Mouse (Mus musculus): ENCODE results near the gene Gm13212. TPM values are rescaled to one million over a fixed set of nuclear protein-coding genes. Genes with fewer than 3 reads are reported as not detected.
"Not testable (repeated sequence)": the region's sequence is repeated elsewhere in the genome, so short reads cannot be mapped to it uniquely, and the experiment has no call there.

Gm13212 gene
- 0.91 and 1.5 TPM in 2 replicates for polyA plus RNA-seq (2012; rRNA removed)

GRCm38 (mm10) chr4:145585078-145585477, at the start of gene Gm13212:
Gm13212 (plus strand) TSS chr4:145585166.
- DNase-seq (ENCODE audit: low spot score) = not testable (repeated sequence)

GRCm38 (mm10) chr4:145543861-145544260, 41.1 kb upstream of the Gm13212 start:
- not testable (repeated sequence) for DNase-seq (ENCODE audit: low spot score)

DNA sequence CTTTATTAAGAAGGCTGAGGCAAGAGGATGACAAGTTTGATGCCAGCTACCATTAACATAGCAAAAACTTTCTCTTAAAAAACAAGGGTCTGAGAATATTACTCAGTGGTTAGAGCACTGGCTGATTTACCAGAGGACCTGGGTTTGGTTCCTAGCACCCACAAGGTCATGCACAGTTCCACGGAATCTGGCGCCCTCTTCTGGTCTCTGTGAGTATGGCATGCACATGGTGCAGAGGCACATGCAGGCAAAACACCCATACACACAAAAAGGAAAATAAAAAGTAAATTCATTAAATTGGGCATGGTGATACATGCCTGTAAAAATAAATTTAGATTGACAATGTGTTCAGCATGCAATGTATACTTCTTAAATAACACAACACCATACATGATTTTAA, 39.9 kb upstream of the Gm13212 start:
- not testable (repeated sequence) for DNase-seq (ENCODE audit: low spot score)

GRCm38 (mm10) chr4:145545734-145546349, 39.1 kb upstream of the Gm13212 start:
- not testable (repeated sequence) for DNase-seq (ENCODE audit: low spot score)

- not testable (repeated sequence) for DNase-seq (ENCODE audit: low spot score)
Measured at GRCm38 (mm10) chr4:145546477-145546876, 38.5 kb upstream of the Gm13212 start.

DNA sequence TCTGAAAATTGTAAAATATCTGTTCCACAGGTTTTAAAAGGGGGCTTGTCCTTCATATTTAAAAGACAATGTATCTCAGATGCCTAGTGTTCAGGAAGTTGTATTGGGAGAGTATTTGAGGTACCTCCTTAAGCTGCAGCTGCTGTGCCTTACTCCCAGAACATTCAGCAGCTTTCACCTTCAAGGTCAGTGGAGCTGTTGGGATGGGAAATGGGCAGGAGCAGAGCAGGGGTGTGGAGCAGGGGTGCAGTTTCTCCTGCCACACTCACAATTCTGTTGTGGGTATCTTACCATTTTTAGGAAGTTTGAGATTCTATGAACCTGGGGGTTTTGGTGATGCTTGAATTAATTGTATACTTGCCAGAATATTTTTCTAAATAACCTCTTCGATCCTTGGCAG, 28.3 kb upstream of the Gm13212 start:
- no peak for DNase-seq (ENCODE audit: low spot score)

DNA sequence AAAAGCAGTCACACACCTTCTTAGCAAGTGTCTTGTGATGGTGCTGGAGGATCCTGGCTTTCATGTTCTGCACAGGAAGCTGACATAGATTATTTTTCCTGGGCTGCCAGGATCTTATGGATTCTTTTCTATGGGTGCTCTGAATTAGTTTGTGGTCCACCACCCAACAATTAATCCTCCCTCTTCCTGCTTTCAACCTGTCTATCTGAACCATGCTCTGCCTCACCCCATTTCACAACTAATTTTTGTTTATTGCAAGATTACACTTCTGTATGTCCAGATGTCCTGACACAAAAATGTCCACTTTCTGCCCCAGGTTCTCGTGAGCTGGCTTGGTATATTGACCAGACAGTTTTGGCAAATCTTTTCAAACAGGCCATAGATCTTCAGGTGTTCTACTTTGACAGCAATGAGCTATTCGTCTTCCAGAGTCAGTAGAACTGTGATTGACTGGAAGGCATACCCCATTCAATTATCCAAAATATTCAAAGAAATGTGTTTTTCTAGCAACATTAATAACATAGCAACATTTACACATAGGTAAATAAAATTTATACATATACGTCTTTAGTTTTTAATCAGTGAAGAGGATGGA, 25.4 kb upstream of the Gm13212 start:
- DNase-seq (ENCODE audit: low spot score) = no peak

DNA sequence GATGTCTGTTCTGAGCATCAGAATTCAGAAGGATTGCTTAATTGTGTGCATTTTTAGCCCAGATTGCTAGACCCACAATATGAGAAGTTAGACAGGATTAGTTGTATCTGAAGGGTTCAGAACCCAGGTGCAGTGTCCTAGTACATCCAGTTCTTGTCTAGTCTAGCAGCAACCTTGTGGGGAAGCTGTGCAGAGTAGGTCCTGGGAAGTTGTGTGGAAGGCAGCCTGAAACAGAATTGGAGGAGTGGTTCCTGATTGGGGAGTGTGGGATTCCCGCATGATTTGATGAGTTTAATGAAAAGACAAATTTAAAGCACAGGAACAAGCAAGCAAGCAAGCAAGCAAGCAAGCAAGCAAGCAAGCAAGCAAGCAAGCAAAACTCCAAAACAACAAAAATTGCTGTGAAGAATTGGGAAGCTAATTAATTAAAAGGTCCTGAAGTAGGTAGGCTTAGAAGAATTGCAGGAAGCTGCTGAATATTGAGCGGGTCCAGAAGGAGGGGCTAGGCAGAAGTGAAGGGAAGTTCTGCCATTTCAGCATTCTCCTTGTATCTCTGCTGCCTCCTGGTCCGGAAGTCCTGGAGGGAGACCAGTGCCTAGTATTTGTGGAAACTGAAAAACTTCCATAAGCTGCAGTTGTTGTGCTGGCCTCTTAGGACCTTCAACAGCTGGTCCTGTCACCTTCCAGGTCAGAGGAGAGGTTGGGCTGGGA, 20.7 kb upstream of the Gm13212 start:
- no peak for DNase-seq (ENCODE audit: low spot score)

DNA sequence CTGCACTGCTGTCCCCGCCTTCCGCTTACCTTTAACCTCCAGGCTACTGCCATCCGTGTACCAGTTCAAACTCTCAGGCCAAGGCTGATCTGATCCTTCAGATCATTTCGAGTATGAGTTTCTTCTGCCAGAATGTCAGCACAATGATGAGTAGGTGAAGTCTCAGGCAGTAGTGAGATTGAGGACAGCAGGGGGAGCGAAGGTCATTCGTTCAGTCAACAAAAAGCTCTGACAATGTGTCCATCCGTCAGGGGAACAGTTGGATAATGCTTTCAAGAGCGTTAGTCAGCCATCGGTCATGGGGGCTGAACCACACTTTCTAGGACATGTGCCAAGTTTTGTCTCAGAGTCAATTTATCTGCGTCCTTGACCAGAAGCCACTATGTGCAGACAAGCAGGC, 14.5 kb upstream of the Gm13212 start:
- not testable (repeated sequence) for DNase-seq (ENCODE audit: low spot score)

- DNase-seq (ENCODE audit: low spot score) = not testable (repeated sequence)
Measured at GRCm38 (mm10) chr4:145576623-145577022, 8.3 kb upstream of the Gm13212 start.

GRCm38 (mm10) chr4:145580333-145580732, 4.6 kb upstream of the Gm13212 start:
- DNase-seq (ENCODE audit: low spot score) = not testable (repeated sequence)

DNA sequence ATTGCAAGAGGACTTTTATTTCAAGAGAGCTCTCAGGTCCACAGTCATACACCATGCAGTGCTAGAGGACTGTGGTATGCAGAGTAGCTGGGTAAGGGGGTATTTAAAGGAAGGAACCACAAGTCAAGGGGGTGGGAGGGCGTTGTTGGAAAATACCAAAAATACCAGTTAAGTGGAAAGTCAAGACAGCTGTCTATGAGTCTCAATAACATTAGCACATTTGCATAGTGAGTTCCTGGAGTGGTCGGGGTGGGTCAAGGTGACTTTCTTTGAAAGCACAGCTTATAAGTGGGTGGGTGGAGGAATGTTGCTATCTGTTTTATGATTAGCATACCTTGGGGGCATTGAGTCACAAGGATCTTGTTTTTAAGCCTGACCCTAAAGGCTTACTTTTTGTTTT, 1.1 kb downstream of the Gm13212 start:
- not testable (repeated sequence) for DNase-seq (ENCODE audit: low spot score)

DNA sequence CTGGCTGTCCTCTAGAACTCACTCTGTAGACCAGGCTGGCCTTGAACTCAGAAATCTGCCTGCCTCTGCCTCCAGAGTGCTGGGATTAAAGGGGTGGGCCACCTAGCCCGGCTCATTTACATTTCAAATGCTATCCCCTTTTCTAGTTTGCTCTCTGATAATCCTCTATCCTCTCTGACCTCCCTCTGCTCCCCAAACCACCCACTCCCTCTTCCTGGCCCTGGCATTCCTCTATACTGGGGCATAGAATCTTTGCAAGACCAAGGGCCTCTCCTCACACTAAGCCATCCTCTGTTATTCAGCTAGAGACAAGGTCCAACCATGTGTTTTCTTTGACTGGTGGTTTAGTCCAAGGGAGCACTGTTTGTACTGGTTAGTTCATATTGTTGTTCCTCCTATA, 9.2 kb downstream of the Gm13212 start:
- not testable (repeated sequence) for DNase-seq (ENCODE audit: low spot score)

DNA sequence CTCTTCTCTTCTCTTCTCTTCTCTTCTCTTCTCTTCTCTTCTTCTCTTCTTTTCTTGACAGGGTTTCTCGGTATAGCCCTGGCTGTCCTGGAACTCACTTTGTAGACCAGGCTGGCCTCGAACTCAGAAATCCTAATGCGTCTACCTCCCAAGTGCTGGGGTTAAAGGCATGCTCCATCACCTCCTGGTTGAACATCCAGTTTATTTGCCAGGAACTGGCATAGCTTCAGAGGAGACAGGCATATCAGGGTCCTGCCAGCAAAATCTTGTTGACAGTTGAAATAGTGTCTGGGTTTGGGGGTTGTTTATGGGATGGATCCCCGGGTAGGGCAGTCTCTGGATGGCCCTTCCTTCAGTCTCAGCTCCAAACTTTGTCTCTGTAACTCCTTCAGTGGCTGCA, 9.8 kb downstream of the Gm13212 start:
- not testable (repeated sequence) for DNase-seq (ENCODE audit: low spot score)

- DNase-seq (ENCODE audit: low spot score) = not testable (repeated sequence)
Measured at GRCm38 (mm10) chr4:145640416-145641185, 55.6 kb downstream of the Gm13212 start.

GRCm38 (mm10) chr4:145670385-145670784, 85.4 kb downstream of the Gm13212 start, which contains the start of gene Zfp980:
Zfp980 (plus strand) TSS chr4:145670685.
- not testable (repeated sequence) for DNase-seq (ENCODE audit: low spot score)

- not testable (repeated sequence) for DNase-seq (ENCODE audit: low spot score)
Measured at GRCm38 (mm10) chr4:145674286-145674780, 89.4 kb downstream of the Gm13212 start.

Other genes starting within 250 kb of the Gm13212 start
- not detected in 2 replicates for gene Zfp990, start 74.4 kb upstream of the Gm13212 start, polyA plus RNA-seq (2012; rRNA removed)
- gene Zfp980, start 85.5 kb downstream of the Gm13212 start, polyA plus RNA-seq (2012; rRNA removed) = not detected in 2 replicates

Measured in urinary bladder, adult 2 months (tissue).